Mouse (Mus musculus) left cerebral cortex, adult 2 months (tissue): Measurements from ENCODE around the gene Cd163. TPM values are rescaled to one million over a fixed set of nuclear protein-coding genes. Genes with fewer than 3 reads are reported as not detected.
A peak's percentile ranks its signal among the peaks of the same experiment; 100 is the strongest.

Experiments
- DNase-seq, 2 experiments: peaks; one replicate each; pipeline ENCODE4 v3.0.0; 2021 to 2022; ENCODE audit warnings: low spot score in 2 of 2, mixed read lengths in 1 of 2; ENCODE audit errors: extremely low spot score in 1 of 2
- H3K27ac ChIP-seq: fragments of 200-600 bp; 2 replicates; pipeline ENCODE4 v1.8.1; 2022
- H3K4me3 ChIP-seq: fragments of 200-600 bp; 2 replicates; pipeline ENCODE4 v1.8.1; 2022
- CTCF ChIP-seq: fragments of 200-600 bp; IDR thresholded peaks from 2 replicates; pipeline ENCODE4 v1.8.1; 2022; ENCODE audit warnings: antibody characterized with exemption, mild to moderate bottlenecking, moderate library complexity
- intact Hi-C: fragments of 180-260 bp; cut with DNase I; formaldehyde crosslinking; loops from one replicate; pipeline ENCODE4 v1.15.1; 2025
- total RNA-seq, 2 experiments: library from RNA; stranded (reverse); gene quantifications; 2 replicates each; pipeline ENCODE4 v1.2.3; 2021

Cd163 gene
- total RNA-seq, 2 experiments from 2014 or later = 2.7 to 3.6 TPM

DNA sequence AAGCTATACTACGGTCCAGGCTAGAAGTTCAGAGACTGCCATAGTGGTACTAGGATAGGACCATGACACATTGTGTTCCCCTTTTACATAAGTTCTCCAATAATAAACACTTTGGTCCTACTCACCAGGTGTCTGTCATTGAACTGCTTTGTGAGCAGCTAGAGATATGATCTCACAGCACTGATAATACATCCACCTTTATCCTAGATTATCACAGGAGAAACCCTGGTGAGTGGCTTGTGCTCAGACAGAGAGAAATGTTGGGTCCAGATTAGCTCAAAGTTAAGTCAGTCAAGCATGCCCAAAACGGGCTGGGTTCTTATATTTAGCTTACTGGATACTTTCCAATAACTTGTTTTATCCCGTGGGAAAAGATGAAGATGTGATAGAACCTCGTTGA is 70.2 kb downstream of the Cd163 start:
- no peak overlapping the region for H3K27ac ChIP-seq
- no peak for DNase-seq
- TF ChIP-seq CTCF = no peak
- no peak overlapping the region for H3K4me3 ChIP-seq
- intact Hi-C loops = loop anchor here (5.0 to 10.0 kb wide), 2 partner anchors 1037 to 1480 kb away; no protein-coding TSS in a partner anchor

DNA sequence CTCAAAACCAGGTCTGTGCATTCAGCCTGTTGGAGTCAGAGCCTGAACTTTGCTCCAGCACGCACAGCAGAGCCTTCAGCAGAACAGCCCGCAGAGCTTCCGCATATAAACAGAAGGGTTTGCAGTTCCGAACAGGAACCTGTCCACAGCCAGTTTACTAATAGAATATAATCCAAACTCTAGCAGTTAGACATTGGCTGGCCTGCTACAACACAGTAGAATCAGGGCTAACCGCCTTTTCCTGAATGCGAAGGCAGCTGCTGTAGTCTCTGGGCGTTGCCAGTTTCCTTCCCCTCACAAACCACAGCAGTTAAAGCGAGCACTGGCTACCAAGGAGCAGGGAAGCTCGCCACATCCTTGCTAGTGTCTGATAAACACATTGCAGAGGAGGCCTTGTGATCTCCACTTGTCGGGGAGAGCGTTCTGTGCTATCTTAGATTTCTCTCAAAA is 71.0 kb downstream of the Cd163 start:
- Histone ChIP-seq H3K4me3 (no peak overlapping the region), H3K27ac (no peak overlapping the region)
- no peak for TF ChIP-seq CTCF
- no peak for DNase-seq
- intact Hi-C loops = loop anchor here (5.0 to 10.0 kb wide), 2 partner anchors 1038 to 1481 kb away; no protein-coding TSS in a partner anchor

DNA sequence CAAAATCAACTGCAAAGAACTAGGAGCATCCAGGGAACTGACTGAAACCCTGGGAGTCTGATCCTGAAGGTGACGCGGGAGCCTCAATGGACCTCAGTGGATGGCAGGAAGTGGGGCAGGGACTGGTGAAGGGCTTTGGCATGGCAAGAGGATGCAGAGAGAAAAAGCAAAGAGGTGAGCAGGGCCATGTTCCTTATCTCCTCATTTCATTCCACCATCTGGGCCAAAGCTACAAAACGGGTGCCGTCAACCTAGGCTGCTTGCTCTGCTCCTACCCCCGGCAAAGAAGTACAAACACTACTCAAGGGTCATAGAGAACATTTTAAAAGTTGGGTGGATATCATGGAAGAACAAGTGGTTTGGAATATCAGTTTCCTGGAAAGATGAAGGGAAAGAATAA is 71.9 kb downstream of the Cd163 start:
- DNase-seq = no peak
- intact Hi-C loops = loop anchor here (5.0 to 10.0 kb wide), 2 partner anchors 1039 to 1482 kb away; no protein-coding TSS in a partner anchor
- Histone ChIP-seq H3K27ac (no peak overlapping the region), H3K4me3 (no peak overlapping the region)
- TF ChIP-seq CTCF = no peak

DNA sequence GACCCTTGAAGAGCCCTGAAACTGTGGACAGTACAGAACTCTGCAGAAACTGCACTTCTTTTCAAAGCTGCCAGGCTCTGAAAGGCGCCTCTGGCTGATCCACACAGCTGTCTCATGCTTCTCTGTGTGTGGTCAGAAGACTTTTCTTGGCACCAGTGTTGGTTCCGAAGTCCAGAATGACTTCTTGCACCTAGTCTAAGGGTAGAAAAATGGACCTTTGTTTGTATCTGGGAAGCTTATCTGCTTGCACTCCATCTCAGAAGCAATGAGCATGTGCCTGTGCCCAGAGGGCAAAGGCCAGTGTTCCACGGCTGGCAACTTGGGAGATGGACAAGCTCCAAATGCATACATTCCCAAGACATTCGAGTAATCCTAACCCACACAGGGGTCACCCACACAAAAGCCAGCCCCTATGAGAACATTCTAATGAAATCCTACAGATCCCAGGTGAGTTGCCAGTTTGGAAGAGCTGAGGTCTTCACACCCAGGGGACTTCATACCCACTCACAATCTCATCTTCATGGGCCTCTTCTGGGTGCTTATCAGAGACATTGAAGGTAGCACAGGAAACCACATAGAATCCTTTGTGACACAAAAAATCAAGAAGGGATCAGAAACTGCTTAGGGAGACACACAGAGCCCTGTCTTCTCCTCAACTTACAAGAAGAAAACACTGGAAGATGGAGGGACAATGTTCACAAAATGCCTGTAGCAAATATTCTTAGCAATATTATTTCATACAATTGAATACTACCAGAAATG is 73.2 kb downstream of the Cd163 start:
- no peak for TF ChIP-seq CTCF
- Histone ChIP-seq H3K4me3 (no peak overlapping the region), H3K27ac (no peak overlapping the region)
- DNase-seq = no peak
- intact Hi-C loops = loop anchor here (2.0 to 10.0 kb wide), 3 partner anchors 447 to 1483 kb away; no protein-coding TSS in a partner anchor

DNA sequence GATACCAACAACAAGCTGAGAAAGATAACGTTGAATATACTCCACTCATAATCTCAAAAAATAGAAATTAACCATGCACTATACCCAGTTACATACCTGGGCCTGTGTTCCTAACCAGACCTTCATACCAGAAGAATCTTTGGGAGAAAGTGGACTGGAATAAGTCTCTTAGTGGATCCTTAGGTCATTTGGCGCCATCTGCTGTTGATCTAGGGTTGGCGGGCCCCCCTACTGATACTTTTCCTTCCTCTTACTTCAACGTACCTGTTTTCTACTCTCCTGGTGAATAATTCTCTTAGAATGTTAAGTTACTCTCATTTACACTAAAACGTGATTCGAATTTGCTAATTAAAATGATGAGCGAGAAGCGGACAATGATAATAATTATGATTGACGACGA is 74.9 kb downstream of the Cd163 start:
- H3K4me3 ChIP-seq = no peak overlapping the region
- TF ChIP-seq CTCF = peak; percentile 85
- DNase-seq = peak; percentile 52 to 63
- intact Hi-C loops = loop anchor here (1.0 to 10.0 kb wide), 4 partner anchors 117 to 1485 kb away; no protein-coding TSS in a partner anchor
- H3K27ac ChIP-seq = no peak overlapping the region

Other genes starting within 250 kb of the Cd163 start
- under 1 TPM in 1 of 2 experiments, not detected in 1; 0.12 TPM for gene Vmn2r27, start 72.8 kb upstream of the Cd163 start, total RNA-seq
- 10 to 100 TPM; 65.7 to 65.9 TPM for gene Pex5, start 110.4 kb downstream of the Cd163 start, total RNA-seq
- 100 to 1,000 TPM; 393 to 399 TPM for gene Clstn3, start 160.1 kb downstream of the Cd163 start, total RNA-seq
- under 1 TPM; 0.25 to 0.37 TPM for gene C1rl, start 188.5 kb downstream of the Cd163 start, total RNA-seq
- gene C1ra, start 207.7 kb downstream of the Cd163 start, total RNA-seq = 1 to 10 TPM; 1.5 to 1.8 TPM
- gene C1s1, start 237.7 kb downstream of the Cd163 start, total RNA-seq = 1 to 10 TPM; 1.2 to 1.5 TPM